Mouse (Mus musculus) heart, postnatal 36 days (tissue): ENCODE measurements around the gene Pprc1. TPM values are rescaled to one million over a fixed set of nuclear protein-coding genes. Genes with fewer than 3 reads are reported as not detected.

Source experiments
- DNase-seq, 2 experiments: peaks; one replicate each; pipeline ENCODE4 v3.0.0; 2021 to 2022
- intact Hi-C: fragments of 180-260 bp; cut with DNase I; formaldehyde crosslinking; loops from one replicate; pipeline ENCODE4 v1.15.1; 2025
- total RNA-seq, 2 experiments: library from RNA; stranded (reverse); gene quantifications; 2 replicates each; pipeline ENCODE4 v1.2.3; 2021

The Pprc1 gene
- total RNA-seq, 2 experiments from 2014 or later = 16.1 to 16.4 TPM

- no peak for DNase-seq
- intact Hi-C loops = no loop called here
Observed at GRCm38 (mm10) chr19:46049129-46049528, 4.4 kb downstream of the Pprc1 start.

- intact Hi-C loops = no loop called here
- no peak for DNase-seq
Observed at GRCm38 (mm10) chr19:46050462-46050861, 5.8 kb downstream of the Pprc1 start.

DNA sequence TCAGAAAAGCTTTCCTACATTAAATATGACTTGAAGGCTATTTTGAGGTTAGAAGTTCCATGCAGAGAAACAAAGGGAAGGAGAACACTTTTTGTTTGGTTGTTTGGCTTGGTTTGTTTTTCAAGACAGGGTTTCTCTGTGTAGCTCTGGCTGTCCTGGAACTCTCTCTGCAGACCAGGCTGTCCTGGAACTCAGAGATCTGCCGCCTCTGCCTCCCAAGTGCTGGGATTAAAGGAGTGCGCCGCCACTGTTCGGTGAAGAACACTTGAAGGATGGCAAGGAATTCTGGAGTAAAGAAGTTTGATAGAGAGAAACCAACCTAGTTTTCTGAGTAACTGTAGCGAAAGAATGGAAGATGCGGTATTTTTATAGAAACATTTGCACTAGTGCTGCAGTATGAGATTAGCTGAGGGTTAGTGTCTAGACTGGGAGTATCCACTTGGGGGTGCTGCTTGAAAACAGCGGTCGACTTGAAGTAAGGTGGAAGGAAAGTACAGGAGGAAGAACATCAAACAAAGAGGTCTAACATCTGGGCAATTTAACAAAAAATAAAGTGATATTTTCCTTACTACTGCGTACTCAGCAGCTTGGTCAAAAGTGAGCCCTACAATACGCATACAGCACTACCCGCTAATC, 11.2 kb downstream of the Pprc1 start:
- intact Hi-C loops = no loop called here
- DNase-seq = no peak

DNA sequence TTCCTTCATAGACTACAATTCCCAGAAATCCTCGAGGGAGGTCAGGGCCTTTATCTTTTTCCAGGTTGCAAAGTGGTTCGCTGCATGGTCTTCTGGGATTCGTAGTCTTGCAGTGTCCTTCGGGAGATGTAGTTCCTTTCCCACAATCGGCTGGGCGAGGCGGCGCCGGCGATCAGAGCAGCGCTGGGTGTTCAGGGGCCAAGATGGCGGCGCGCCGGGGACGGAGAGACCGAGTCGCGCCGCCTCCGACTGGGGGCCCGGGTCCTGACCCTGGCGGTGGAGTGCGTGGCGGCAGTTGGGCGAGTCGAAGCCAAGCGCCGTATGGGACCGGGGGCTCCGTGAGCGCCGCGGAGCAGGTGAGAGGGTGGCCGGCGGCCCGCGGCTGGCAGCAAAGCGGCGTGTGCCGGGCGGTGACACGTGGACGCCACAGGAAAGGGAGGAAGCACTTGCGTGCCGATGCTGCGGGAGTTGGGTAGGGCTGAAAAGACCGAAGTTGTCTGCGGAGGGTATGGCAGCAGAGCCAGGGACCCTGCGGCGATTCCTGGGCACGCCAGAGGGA, 11.8 kb downstream of the Pprc1 start:
- DNase-seq = peak; percentile 86 to 91
- intact Hi-C loops = no loop called here

DNA sequence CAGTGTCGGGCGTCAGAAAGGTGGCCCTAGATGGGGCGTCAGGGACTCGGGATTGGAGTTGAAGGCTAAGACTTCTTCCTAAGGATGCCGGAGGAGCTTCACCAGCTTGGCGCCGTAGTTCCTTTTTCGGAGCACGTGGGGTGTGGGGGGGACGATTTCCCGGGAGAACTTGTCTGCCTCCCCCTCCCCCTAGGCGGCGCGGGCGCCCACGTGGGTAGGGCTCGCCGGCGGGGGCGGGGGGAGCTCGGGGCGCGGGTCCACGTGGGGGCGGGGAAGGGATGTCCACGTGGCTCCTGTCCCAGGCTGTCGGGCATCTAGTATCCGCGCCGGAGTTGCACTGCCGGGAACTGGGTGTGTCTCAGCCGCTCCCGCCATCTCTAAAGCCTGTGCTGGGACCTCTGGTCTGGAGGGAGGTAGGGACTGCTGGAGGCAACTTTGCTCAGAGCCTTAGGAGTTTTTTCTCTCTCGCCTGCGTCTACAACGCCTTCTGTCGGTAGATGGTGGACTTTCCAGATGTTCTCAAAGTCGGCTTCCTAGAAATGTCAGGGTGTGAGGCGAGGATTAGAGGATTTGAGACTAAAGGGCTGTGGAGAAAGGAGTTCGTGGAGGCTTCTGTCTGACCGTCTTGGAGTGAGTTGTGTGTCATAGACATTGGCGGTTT, 12.4 kb downstream of the Pprc1 start:
- peak; percentile 74 to 82 for DNase-seq
- intact Hi-C loops = loop anchor here (1.0 kb wide), 1 partner anchor 18 kb away; the partner anchor contains the start of gene Nolc1

DNA sequence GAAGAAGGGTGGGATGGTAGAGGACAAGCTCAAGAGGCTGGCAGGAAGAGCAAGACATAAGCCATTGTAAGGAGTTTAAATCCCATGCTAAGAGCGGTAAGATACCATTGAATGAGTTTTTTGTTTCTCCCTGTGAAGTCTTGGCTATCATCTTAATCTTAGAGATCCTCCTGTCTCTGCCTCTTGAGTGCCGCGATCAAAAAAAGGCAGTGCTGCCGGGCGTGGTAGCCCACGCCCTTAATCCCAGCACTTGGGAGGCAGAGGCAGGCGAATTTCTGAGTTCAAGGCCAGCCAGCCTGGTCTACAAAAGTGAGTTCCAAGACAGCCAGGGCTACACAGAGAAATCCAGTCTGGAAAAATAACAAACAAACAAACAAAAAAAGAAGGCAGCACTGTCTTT, 13.8 kb downstream of the Pprc1 start:
- no peak for DNase-seq
- intact Hi-C loops = no loop called here

GRCm38 (mm10) chr19:46060845-46061244, 16.2 kb downstream of the Pprc1 start:
- no peak for DNase-seq
- intact Hi-C loops = no loop called here

DNA sequence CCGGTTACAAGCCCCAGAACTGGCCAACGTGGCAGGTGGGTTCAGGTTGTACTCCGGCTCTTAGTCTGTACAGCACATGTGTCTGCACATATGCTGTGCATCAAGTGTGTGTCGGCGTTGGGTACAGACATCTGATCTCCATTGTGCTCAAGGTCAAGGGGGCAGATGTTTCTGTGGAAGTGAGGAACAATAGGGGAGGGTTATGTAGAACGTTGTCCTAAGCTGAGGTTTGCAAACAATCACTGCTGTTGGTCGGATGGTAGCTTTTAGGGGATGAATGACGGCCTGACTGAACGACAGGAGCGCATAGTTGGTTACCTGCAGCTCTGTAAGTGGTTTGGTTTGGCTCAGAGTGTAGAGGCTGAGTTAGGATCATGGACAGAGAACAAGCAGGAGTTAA, 23.4 kb downstream of the Pprc1 start:
- no peak for DNase-seq
- intact Hi-C loops = no loop called here

GRCm38 (mm10) chr19:46073285-46073684, 28.6 kb downstream of the Pprc1 start:
- intact Hi-C loops = no loop called here
- no peak for DNase-seq

DNA sequence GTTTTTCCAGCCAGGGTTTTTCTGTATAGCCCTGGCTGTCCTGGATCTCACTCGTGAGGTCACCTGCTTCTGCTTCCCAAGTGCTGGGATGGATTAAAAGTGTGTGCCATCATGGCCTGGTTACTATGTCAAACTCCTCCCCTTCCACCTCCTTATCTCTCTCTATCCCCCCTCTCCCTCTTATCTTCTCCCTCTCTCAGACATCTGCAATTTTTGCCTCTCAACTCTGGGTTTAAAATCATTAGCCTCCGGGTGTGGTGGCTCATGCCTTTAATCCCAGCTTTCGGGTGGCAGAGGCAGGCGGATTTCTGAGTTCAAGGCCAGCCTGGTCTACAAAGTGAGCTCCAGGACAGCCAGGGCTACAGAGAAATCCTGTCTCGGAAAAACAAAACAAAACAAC, 29.6 kb downstream of the Pprc1 start:
- intact Hi-C loops = no loop called here
- no peak for DNase-seq

GRCm38 (mm10) chr19:46075616-46076607, 31.2 kb downstream of the Pprc1 start, which contains the start of gene Nolc1:
Gene Nolc1 (plus strand): TSS chr19:46075863.
- peak; percentile 99 for DNase-seq
- intact Hi-C loops = loop anchor here (1.0 kb wide), 1 partner anchor 19 kb away; no protein-coding TSS in a partner anchor

DNA sequence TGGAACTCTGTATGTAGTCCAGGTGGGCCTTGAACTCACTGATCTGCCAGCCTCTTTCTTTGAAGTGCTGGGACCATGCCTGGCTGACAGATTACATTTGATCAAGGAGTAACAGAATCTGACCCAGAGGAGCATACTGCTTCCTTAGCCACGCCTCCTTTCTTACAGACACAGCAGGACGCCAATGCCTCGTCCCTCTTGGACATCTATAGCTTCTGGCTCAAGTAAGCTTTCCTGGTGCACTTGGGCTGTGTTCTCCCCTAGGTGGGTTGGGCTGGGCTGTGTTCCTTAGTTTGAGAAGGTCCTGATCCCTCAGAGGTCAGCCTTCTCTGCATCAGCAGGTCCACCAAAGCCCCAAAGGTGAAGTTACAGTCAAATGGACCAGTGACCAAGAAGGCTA, 33.8 kb downstream of the Pprc1 start:
- intact Hi-C loops = loop anchor here (2.0 kb wide), 1 partner anchor 250 kb away; the partner anchor contains the start of gene Fbxl15
- DNase-seq = no peak

DNA sequence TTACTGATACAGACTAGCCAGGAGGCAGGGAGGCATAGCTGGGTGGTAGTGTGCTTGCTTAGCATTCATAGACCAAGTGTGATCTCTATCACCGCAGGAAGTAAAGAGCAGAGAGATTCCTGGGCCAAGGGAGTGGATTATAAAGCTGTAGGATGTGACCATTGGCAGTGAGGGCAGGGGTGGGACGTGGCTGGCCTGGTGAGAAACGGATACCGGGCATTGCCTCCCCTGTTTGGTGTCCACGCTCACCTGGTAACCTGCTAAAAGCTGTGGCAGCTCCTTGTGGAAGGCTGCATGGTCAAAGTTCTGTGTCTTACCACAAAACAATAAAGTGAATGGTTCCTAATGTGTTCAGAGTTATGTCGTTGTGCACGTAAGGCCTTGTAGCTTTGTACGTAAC, 40.5 kb downstream of the Pprc1 start:
- intact Hi-C loops = no loop called here
- DNase-seq = no peak

GRCm38 (mm10) chr19:46086337-46086736, 41.7 kb downstream of the Pprc1 start:
- peak; percentile 52 to 62 for DNase-seq
- intact Hi-C loops = loop anchor here (2.0 kb wide), 1 partner anchor 168 kb away; no protein-coding TSS in a partner anchor

DNA sequence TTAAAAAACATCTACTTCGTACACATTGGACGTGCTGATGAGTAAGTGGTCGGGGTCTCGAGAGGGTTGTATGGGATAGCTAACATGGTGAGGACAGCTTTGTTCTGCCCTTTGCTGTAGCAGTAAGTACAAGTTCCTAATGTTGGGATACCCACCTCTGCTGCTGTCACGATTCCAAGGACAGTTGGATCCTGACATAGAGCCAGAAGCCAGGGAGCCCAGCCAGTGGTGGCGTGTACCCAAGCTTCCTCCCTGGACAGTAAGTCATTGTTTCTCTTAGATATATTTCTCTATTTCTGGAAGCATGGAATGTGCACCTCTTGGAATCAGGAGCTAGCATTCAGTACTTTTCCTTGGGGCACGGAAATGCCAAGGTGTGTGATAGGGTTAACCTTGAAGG, 43.2 kb downstream of the Pprc1 start:
- intact Hi-C loops = loop anchor here (2.0 kb wide), 2 partner anchors 47 to 167 kb away; no protein-coding TSS in a partner anchor

DNA sequence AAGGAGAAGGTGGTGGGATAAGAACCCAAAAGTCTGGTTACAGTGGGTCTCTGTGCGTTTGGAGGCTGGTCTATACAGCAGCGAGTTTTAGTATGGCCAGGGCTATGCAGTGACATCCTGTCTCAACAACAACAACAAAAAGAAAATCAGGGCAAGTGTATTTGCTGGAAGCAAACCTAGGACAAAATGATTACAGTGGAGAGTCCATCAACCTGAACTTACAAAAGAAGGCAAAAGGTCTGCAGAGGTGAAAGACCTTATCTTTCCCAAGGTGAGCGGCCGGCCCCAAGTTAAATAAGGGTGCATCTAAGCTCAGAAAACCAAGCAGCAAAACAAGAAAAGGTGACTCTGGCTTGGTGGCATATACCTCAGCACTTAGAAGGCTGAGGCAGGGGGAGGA, 47.0 kb downstream of the Pprc1 start:
- intact Hi-C loops = no loop called here
- no peak for DNase-seq

More for the DNA sequence above, 43.2 kb downstream of the Pprc1 start:
- peak; percentile 63 to 71 for DNase-seq

DNA sequence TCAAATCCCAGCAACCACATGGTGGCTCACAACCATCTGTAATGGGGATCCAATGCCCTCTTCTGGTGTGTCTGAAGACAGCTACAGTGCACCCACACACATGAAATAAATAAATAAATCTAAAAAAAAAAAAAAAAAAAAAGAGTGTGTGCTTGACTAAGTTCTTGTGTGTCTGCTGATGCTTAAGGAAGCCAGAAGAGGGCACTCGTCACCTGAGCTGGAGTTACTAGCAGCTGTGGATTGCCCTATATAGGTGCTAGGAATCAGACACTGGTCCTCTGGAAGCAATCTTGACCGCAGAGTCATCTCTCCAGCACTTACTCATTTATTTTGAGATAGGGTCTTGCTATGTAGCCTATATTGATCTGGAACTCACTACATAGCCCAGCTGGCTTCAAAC, 49.5 kb downstream of the Pprc1 start:
- intact Hi-C loops = no loop called here
- DNase-seq = no peak

DNA sequence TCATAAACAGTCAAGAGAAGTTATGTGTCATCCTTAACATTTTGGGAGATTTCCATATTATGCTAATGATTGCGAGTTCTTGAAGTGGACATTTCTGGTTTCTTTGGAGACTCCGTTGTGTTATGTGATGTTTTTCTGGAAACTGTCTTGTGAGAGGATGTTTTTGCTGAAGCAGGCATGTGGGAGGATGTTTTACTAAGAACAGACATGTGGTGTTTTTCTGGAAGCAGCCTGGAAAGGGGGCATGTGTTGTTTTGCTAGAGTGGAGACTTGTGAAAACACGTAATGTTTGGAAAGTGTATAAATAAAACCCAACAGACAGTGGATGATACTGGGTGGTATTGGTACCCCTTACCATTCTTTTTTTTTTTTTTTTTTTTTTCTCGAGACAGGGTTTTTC, 50.6 kb downstream of the Pprc1 start:
- intact Hi-C loops = no loop called here

DNA sequence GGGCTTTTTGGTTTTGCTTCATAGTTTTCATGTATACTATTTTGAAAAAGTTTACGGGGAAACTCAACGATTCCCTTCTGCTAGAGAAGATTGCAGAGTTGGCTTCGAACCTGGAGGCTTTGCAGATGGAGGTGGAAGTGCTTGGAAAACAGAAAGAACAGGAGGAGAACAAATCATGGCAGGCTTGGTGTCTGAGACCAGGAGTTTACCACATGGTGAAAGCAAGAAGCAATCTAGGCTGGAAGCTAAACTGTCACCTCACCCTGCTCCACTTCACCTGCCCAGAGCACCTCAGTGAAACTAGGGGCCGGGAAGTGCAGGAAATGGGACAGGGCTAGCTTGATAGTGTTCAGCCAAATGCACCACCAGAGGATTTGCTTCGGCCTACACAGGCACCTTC, 51.7 kb downstream of the Pprc1 start:
- intact Hi-C loops = no loop called here
- no peak for DNase-seq

More for the DNA sequence above, 50.6 kb downstream of the Pprc1 start:
- DNase-seq = no peak

DNA sequence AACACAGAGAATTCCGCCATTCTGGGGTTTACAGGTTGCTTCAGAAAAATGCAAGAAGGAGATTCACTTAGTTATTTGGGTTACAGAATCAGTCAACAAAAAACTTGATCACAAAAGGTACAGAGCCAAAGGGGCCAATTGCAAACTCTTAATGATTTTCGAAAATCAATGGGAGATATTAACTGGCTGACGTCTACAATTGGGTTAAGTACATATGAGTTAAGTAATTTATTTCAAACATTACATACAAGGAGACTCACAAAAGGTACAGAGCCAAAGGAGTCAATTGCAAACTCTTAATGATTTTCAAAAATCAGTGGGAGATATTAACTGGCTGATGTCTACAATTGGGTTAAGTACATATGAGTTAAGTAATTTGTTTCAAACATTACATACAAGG, 54.9 kb downstream of the Pprc1 start:
- intact Hi-C loops = no loop called here
- no peak for DNase-seq
